Mouse (Mus musculus) hindbrain, postnatal 0 days (tissue): ENCODE data around the gene Ttbk1. TPM values are rescaled to one million over a fixed set of nuclear protein-coding genes. Genes with fewer than 3 reads are reported as not detected.

ENCODE experiments used
- ATAC-seq: fragments of 200-750 bp; cut with Nextera tagmentation; 2 replicates; pipeline ENCODE4 v1.8.0; 2017; ENCODE audit warnings: mild to moderate bottlenecking, moderate TSS enrichment, moderate library complexity
- DNase-seq: peaks from one replicate; pipeline ENCODE4 v3.0.0-alpha.2; 2015; ENCODE audit warnings: low spot score
- H3K27ac ChIP-seq: fragments of 300-500 bp; sonication (generic); 2 replicates; pipeline ENCODE4 v1.5.1; 2014; ENCODE audit warnings: mild to moderate bottlenecking
- H3K27me3 ChIP-seq: fragments of 300-500 bp; sonication (generic); 2 replicates; pipeline ENCODE4 v1.6.1; 2014; ENCODE audit warnings: low read length, mixed read lengths; ENCODE audit not compliant: insufficient read depth
- H3K36me3 ChIP-seq: fragments of 300-500 bp; sonication (generic); 2 replicates; pipeline ENCODE4 v1.6.1; 2014; ENCODE audit warnings: low read length, mixed read lengths; ENCODE audit not compliant: insufficient read depth
- H3K4me1 ChIP-seq: fragments of 300-500 bp; sonication (generic); 2 replicates; pipeline ENCODE4 v1.6.1; 2014; ENCODE audit warnings: antibody characterized with exemption, low read length, mixed read lengths; ENCODE audit not compliant: insufficient read depth
- H3K4me2 ChIP-seq: fragments of 300-500 bp; sonication (generic); 2 replicates; pipeline ENCODE4 v1.6.1; 2014; ENCODE audit warnings: low read depth, mild to moderate bottlenecking, low read length, moderate library complexity, mixed read lengths
- H3K4me3 ChIP-seq: fragments of 300-500 bp; sonication (generic); 2 replicates; pipeline ENCODE4 v1.5.1; 2014; ENCODE audit warnings: low read length
- H3K9ac ChIP-seq: fragments of 300-500 bp; sonication (generic); replicated peaks from 2 replicates; pipeline ENCODE4 v1.6.1; 2014; ENCODE audit warnings: mild to moderate bottlenecking, low read length, moderate library complexity, mixed read lengths
- H3K9me3 ChIP-seq: fragments of 300-500 bp; sonication (generic); 2 replicates; pipeline ENCODE4 v1.6.1; 2016; ENCODE audit warnings: low read length, mixed read lengths
- CTCF ChIP-seq: IDR thresholded peaks from 2 replicates; pipeline ENCODE4 v1.5.1; 2016; ENCODE audit warnings: antibody characterized with exemption, control low read depth, low read depth
- WGBS: fragments of 180-500 bp; shearing (Covaris S2); extraction: QIAGEN DNeasy Blood & Tissue Kit; methylation state at CpG from one replicate; pipeline ENCODE4 v1.1.7; 2014; 5-methylcytosine and 5-hydroxymethylcytosine counted together
- polyA plus RNA-seq: library from polyadenylated mRNA; unstranded; fragments of >200 nt; fragmentation: Nextera tagmentation; extraction: Ambion mirVana; gene quantifications from 2 replicates; pipeline ENCODE4 v1.2.1, GENCODE M21; 2015
- total RNA-seq: library from RNA; depleted of rRNA; stranded (reverse); fragments of >200 nt; gene quantifications from 2 replicates; pipeline ENCODE4 v1.2.3, GENCODE M21; 2014

Gene Ttbk1
- total and polyA plus RNA-seq, 2 experiments from 2014 or later, result 6.3 to 46.5 TPM

DNA sequence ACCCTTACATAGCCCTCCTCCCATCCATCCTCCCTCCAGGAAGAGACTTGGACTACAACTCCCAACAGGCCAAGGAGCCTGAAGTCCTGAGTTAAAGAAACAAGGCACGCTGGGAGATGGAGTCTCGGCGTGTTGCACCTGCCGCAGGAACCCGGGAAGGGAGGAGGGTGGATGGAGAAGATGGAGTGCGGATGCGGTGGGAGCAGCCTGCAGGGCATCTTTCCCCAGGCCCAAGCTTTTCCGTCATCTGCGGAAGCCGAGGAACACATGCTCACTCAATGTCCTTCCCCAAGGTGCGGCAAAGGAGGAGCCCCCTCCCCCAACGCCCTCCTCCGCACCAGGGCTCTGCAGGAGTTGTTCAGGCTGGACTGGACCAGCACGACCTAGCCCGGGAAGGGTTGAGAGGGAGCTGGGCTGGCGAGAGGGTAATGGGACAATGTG lies 3.9 kb downstream of the Ttbk1 start:
- Histone ChIP-seq H3K4me2 (peak overlapping the region; percentile 71), H3K27me3 (no peaks in the 10 kb centered on the region), H3K9me3 (no peaks in the 10 kb centered on the region), H3K4me3 (peak overlapping the region; percentile 40), H3K9ac (peak overlapping the region; percentile 57), H3K27ac (peak overlapping the region; percentile 23; the same call in 1 of the 2 replicates), H3K36me3 (peaks cover 10% of the 10 kb centered on the region; the same call in 1 of the 2 replicates), H3K4me1 (peaks cover 16% of the 10 kb centered on the region)
- 1% methylated on average over 16 of the region's 16 CpGs for WGBS
- DNase-seq (peak; percentile 80), ATAC-seq (peak; percentile 56)
- TF ChIP-seq CTCF, result no peak

- H3K4me3 ChIP-seq, result no peak overlapping the region
- H3K9ac ChIP-seq, result no peak overlapping the region
- H3K9me3 ChIP-seq, result no peaks in the 10 kb centered on the region
- no peaks in the 10 kb centered on the region for H3K4me1 ChIP-seq
- H3K27ac ChIP-seq, result no peak overlapping the region
- 80% methylated on average over 15 of the region's 15 CpGs for WGBS
- DNase-seq (no peak), ATAC-seq (no peak)
- H3K36me3 ChIP-seq, result peaks cover 48% of the 10 kb centered on the region; the same call in 1 of the 2 replicates
- no peaks in the 10 kb centered on the region for H3K27me3 ChIP-seq
- no peak for TF ChIP-seq CTCF
- no peak overlapping the region for H3K4me2 ChIP-seq
Observed at GRCm38 (mm10) chr17:46477286-46477685, 10.2 kb downstream of the Ttbk1 start.

DNA sequence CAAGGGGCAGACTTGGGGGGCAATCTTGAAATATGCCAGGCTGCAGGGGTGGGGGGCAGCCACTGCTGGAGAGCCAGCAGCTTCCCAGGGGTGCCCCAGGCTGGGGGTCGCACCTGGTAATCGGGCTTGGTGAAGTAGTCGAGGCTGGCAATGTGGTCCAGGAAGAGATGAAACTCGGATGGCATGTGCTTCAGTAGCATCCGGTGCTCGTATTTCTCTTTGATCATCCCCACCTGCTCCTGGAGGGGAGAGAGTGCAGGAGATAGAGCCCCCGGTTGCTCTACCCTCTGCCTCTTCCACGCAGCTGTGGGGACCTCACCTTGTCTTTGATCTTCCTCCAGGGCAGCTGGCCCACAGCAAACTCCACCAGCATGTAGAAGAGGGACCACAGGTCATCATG lies 10.9 kb downstream of the Ttbk1 start:
- no peaks in the 10 kb centered on the region for H3K27me3 ChIP-seq
- DNase-seq (no peak), ATAC-seq (no peak)
- WGBS, result 84% methylated on average over 8 of the region's 8 CpGs
- no peak overlapping the region for H3K27ac ChIP-seq
- no peak overlapping the region for H3K9ac ChIP-seq
- no peak overlapping the region for H3K4me2 ChIP-seq
- H3K4me3 ChIP-seq, result no peak overlapping the region
- no peaks in the 10 kb centered on the region for H3K4me1 ChIP-seq
- TF ChIP-seq CTCF, result no peak
- no peaks in the 10 kb centered on the region for H3K9me3 ChIP-seq
- peaks cover 52% of the 10 kb centered on the region; the same call in 1 of the 2 replicates for H3K36me3 ChIP-seq

GRCm38 (mm10) chr17:46467830-46468229 lies 19.6 kb downstream of the Ttbk1 start:
- Histone ChIP-seq H3K9ac (no peak overlapping the region), H3K27ac (no peak overlapping the region), H3K4me1 (no peaks in the 10 kb centered on the region), H3K9me3 (no peaks in the 10 kb centered on the region), H3K36me3 (peaks cover 45% of the 10 kb centered on the region), H3K27me3 (no peaks in the 10 kb centered on the region), H3K4me2 (no peak overlapping the region), H3K4me3 (no peak overlapping the region)
- ATAC-seq, result no peak
- TF ChIP-seq CTCF, result no peak
- no peak for DNase-seq
- 53% methylated on average over 9 of the region's 9 CpGs for WGBS

- Histone ChIP-seq H3K4me1 (no peaks in the 10 kb centered on the region), H3K36me3 (peaks cover 17% of the 10 kb centered on the region), H3K4me3 (no peak overlapping the region), H3K4me2 (no peak overlapping the region), H3K9me3 (no peaks in the 10 kb centered on the region), H3K27ac (no peak overlapping the region), H3K27me3 (no peaks in the 10 kb centered on the region), H3K9ac (no peak overlapping the region)
- no peak for TF ChIP-seq CTCF
- ATAC-seq (no peak), DNase-seq (no peak)
- 90% methylated on average over 5 of the region's 5 CpGs for WGBS
Observed at GRCm38 (mm10) chr17:46462226-46462625, 25.2 kb downstream of the Ttbk1 start.

DNA sequence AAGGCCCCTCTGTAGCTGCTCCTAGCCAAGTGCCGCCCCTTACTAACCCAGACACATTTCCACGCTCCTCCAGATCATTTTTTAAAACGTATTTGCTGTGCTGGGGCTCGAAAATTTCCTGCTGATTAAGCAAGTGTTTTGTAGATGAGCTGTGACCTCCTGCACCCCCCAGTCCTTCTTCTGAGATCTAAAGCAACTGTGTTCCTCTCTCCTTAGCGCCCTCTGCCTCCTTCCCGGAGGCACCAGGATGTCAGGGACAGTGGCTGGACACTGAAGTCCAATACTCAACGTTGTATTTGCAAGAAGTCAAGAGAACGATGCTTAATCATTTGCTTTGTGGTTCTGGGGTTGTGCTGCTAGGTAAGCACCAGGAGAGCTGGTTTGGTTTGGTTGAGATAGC lies 26.1 kb downstream of the Ttbk1 start:
- 28% methylated on average over 8 of the region's 8 CpGs for WGBS
- Histone ChIP-seq H3K9me3 (no peaks in the 10 kb centered on the region), H3K4me3 (no peak overlapping the region), H3K36me3 (peaks cover 9% of the 10 kb centered on the region), H3K27me3 (no peaks in the 10 kb centered on the region), H3K9ac (no peak overlapping the region), H3K4me2 (peak overlapping the region; percentile 39; the same call in 1 of the 2 replicates), H3K4me1 (no peaks in the 10 kb centered on the region), H3K27ac (no peak overlapping the region)
- TF ChIP-seq CTCF, result peak; percentile 42
- DNase-seq (peak; percentile 27), ATAC-seq (no peak)

DNA sequence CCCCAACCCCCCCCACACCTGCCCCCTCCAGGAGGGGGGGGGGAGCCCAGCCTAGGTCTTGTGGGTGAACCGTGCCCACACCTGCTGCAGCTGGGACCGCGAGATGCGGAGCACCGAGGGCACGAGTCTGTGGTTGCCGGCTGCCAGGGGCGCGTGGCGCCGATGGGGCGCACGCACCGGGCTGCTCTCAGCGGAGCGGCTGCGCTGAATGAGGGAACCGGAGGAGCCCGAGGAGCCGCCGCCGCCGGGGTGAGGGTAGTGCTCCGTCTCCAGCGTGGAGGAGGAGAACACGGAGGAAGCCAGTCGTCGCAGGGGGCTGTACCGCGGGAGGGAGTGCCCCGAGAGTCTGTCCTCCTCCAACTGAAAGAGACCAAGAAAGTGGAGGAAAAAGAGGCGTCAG lies 26.8 kb downstream of the Ttbk1 start:
- Histone ChIP-seq H3K9ac (no peak overlapping the region), H3K4me2 (peak overlapping the region; percentile 39), H3K9me3 (no peaks in the 10 kb centered on the region), H3K27ac (no peak overlapping the region), H3K4me1 (0 out of 2 replicates have a peak, but pooled peaks cover 5% of the 10 kb centered on the region), H3K36me3 (peaks cover 5% of the 10 kb centered on the region; the same call in 1 of the 2 replicates), H3K27me3 (no peaks in the 10 kb centered on the region), H3K4me3 (no peak overlapping the region)
- no peak for DNase-seq
- WGBS, result 10% methylated on average over 31 of the region's 32 CpGs
- TF ChIP-seq CTCF, result no peak
- ATAC-seq, result no peak; the same call in 1 of the 2 replicates
